Mouse (Mus musculus): ENCODE measurements at regions not wholly inside any gene's neighbourhood (a gene's known extent, or its start where the extent isn't known, plus 50 kb on each side); places are given as distances from the start of the nearest gene placed in this dataset.

DNA sequence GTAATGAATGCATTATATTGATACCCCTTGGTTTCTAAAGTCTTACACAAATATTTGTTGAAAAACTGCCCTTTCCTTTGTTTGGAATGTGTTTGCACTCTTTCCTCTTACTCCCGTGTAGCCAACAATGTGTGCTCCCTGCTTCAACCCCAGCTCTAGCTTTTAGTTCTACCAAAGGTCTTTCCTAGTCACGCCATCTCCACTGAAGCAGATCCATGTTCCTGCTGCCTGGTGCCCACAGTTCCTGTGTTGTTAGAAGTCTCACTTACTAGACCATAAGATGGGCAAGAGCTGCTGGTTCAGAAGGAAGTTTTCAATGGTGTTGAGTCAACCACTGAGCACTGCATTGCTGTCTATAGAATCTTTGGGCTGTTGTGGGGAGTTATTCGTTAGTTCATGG is 137.0 kb downstream of the Klf5 start:
- H3K27me3 ChIP-seq (replicated peaks): no peaks in the 10 kb centered on the region
- WGBS: 58% methylated on average over 3 of the region's 3 CpGs
- ATAC-seq (ENCODE audit: insufficient read depth, low FRiP score, low read depth): no peak
- H3K4me3 ChIP-seq (replicated peaks): no peak overlapping the region
- H3K4me2 ChIP-seq: no peak overlapping the region
- no peak overlapping the region for H3K9ac ChIP-seq
- H3K36me3 ChIP-seq: no peaks in the 10 kb centered on the region
- no peaks in the 10 kb centered on the region for H3K4me1 ChIP-seq
- peak overlapping the region; percentile 2; the same call in 1 of the 2 replicates for H3K27ac ChIP-seq
- no peaks in the 10 kb centered on the region for H3K9me3 ChIP-seq

DNA sequence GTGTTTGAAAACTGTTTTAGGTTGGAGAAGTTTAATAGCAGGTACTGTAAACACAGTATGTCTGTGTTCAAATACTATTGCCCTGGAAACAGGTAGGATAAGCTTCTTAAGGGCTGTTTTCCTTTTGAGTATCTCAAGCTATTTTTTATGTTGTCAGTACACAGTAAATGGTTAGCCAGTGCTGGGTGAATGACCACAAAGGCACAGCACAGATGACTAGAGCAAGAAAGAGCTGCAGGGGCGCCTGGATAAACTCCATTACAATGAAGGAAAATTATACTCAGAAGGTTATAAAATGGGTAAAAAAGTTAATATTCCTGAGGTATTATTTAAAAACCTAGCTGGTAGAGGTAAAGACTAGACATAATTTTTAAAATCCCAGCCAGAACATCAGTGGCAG is 137.6 kb downstream of the Klf5 start:
- Histone ChIP-seq H3K27me3 (replicated peaks) (no peaks in the 10 kb centered on the region), H3K4me3 (replicated peaks) (no peak overlapping the region), H3K4me2 (no peak overlapping the region), H3K27ac (no peak overlapping the region), H3K9me3 (no peaks in the 10 kb centered on the region), H3K36me3 (no peaks in the 10 kb centered on the region), H3K9ac (no peak overlapping the region), H3K4me1 (no peaks in the 10 kb centered on the region)
- no peak for ATAC-seq (ENCODE audit: insufficient read depth, low FRiP score, low read depth)
- WGBS: 78% methylated on average over 1 of the region's 1 CpGs

DNA sequence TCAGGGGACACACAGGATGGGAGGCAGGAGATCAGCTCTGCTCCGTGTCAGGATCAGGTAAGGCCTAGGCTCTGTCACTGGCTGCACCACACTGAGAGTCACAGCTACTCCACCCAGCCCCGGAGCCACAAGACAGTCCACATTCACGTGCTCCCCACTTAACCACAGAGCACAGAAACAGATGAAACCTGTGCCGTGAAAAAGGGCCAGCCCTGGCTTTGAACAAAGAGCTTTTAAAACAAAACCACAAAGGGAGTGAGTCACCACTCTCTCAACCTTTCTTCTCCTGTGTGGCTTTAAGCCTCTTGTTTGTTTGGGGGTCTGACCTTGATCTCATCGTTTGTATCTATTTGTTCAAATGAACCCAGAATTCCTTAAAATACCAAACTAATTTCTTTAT is 150.6 kb downstream of the Klf5 start:
- no peak overlapping the region for H3K4me2 ChIP-seq
- ATAC-seq (ENCODE audit: insufficient read depth, low FRiP score, low read depth): peak; percentile 65
- no peaks in the 10 kb centered on the region for H3K9me3 ChIP-seq
- H3K27me3 ChIP-seq (replicated peaks): no peaks in the 10 kb centered on the region
- H3K36me3 ChIP-seq: no peaks in the 10 kb centered on the region
- H3K4me3 ChIP-seq (replicated peaks): no peak overlapping the region
- no peaks in the 10 kb centered on the region for H3K4me1 ChIP-seq
- H3K27ac ChIP-seq: 0 out of 2 replicates have a peak overlapping the region, but pooled peaks have one; percentile 35
- 51% methylated on average over 5 of the region's 5 CpGs for WGBS
- no peak overlapping the region for H3K9ac ChIP-seq

DNA sequence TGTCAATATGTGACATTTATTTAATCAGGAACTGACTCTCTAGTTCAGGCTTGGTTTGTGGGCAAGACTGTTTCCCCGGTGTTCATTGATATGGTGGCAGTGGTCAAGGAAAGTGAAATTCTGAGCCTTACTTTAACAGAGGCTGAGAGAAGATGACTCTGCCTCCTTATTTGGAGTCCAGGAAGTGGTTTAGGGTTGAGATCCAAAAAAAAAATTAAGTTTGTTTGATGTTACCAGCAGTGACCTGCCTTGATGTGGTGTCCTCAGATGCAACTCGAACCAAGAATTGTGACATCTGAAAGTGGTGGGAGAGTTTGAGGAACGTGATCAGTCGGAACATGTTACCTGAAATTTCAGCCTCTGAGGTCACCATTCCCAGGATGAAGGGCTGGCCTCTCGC is 151.4 kb downstream of the Klf5 start:
- Histone ChIP-seq H3K9ac (no peak overlapping the region), H3K4me1 (no peaks in the 10 kb centered on the region), H3K4me3 (replicated peaks) (no peak overlapping the region), H3K36me3 (no peaks in the 10 kb centered on the region), H3K4me2 (no peak overlapping the region), H3K9me3 (no peaks in the 10 kb centered on the region), H3K27ac (no peak overlapping the region), H3K27me3 (replicated peaks) (no peaks in the 10 kb centered on the region)
- WGBS: 85% methylated on average over 5 of the region's 5 CpGs
- no peak for ATAC-seq (ENCODE audit: insufficient read depth, low FRiP score, low read depth)

DNA sequence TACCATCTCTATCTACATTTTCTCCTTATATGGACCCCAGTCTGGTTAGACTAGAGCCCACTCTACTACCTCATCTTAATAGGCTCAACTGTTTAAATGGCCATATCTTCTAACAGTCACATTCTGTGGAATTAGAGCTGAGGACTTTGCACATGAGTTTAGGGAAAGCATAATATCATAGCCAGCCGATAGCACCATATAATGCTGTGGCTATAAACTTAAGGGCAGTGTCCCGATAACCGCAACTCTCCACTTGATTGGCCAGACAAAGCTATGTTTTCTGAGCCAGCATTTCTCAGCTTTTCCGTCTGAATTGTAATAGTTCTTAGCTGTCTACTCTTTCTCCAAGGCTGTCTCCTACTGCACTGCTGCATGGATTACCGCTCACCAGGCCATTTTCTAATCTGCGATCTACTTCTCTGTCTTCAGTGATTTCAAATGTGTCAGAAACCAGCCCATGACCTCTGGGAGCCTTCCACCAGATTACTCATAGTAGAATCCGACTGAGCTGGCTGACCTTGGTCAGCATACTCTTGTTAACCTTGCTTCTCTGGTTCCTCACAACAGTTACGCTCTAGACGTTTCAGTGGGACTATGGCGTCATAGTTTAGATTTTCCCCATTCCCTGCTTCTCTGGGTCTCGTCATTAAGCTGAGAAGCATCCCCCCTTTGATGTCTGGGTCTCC is 152.8 kb downstream of the Klf5 start:
- no peak for ATAC-seq (ENCODE audit: insufficient read depth, low FRiP score, low read depth)

DNA sequence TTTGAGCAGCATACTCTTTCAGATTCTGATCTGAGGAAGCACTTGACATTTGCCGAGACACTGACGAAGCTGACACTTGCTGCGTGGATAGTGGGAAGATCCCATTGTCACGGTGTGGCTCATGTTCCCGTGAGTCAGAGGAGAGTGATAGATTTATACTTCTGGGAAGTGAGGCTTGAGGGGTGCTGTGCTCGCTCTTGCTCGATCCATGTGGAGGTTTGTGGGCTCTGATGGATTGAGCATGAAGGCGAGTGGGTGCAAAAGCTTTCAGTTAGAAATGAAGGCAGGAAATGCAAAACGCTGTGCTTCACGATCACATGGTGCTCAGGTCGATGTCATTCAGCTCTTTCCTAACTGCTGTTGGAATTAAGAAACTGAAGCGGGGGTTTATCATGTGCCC is 155.4 kb downstream of the Klf5 start:
- H3K4me2 ChIP-seq: no peak overlapping the region
- no peaks in the 10 kb centered on the region for H3K9me3 ChIP-seq
- H3K27me3 ChIP-seq (replicated peaks): no peaks in the 10 kb centered on the region
- H3K27ac ChIP-seq: no peak overlapping the region
- ATAC-seq (ENCODE audit: insufficient read depth, low FRiP score, low read depth): no peak
- no peak overlapping the region for H3K4me3 ChIP-seq (replicated peaks)
- no peak overlapping the region for H3K9ac ChIP-seq
- 78% methylated on average over 12 of the region's 12 CpGs for WGBS
- no peaks in the 10 kb centered on the region for H3K4me1 ChIP-seq
- no peaks in the 10 kb centered on the region for H3K36me3 ChIP-seq

More for the DNA sequence above, 152.8 kb downstream of the Klf5 start:
- Histone ChIP-seq H3K27ac (no peak overlapping the region), H3K9ac (no peak overlapping the region), H3K9me3 (no peaks in the 10 kb centered on the region), H3K4me3 (replicated peaks) (no peak overlapping the region), H3K4me2 (no peak overlapping the region), H3K4me1 (no peaks in the 10 kb centered on the region), H3K36me3 (no peaks in the 10 kb centered on the region), H3K27me3 (replicated peaks) (no peaks in the 10 kb centered on the region)
- WGBS: 82% methylated on average over 11 of the region's 11 CpGs

DNA sequence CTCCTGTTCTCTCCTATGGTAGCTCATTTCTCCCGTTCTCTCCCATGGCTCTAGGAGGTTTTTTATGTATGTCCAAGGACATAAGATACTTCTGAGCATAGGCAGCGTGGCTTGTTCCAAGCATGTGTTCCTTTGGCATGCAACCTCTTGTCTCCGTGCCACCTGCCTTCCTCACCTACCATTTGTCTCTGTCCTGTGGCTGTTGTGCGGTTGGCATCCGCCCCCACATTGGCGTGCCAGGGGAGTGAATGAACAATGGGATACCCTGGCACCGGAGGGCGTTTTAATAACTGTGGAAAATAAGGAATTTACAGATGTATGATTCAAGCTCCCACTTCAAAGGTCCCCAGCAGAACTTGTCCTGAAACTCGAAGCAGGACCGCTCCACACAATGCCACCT is 158.1 kb downstream of the Klf5 start:
- H3K27me3 ChIP-seq (replicated peaks): no peaks in the 10 kb centered on the region
- H3K4me1 ChIP-seq: no peaks in the 10 kb centered on the region
- WGBS: 89% methylated on average over 10 of the region's 10 CpGs
- H3K4me3 ChIP-seq (replicated peaks): no peak overlapping the region
- no peak for ATAC-seq (ENCODE audit: insufficient read depth, low FRiP score, low read depth)
- no peaks in the 10 kb centered on the region for H3K9me3 ChIP-seq
- H3K36me3 ChIP-seq: no peaks in the 10 kb centered on the region
- H3K27ac ChIP-seq: no peak overlapping the region
- no peak overlapping the region for H3K4me2 ChIP-seq
- H3K9ac ChIP-seq: no peak overlapping the region

DNA sequence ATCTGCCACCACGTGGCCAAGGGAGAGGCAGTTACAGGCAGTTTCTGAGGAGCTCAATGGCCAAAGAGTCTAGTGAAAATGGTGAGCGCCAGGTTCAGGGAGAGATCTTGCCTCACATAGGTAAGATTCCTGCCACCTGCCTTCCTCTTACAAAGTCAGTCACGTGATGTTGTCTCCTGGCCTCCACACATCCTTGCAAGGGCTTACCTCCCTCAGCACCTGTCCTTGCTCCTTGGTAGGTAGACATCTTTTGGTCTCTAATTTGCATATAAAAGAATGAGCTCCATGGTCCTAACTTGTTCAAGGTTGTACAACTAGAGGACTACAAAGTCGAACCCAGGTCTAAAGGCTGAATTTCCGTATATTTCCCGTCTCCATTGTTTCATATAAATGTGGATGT is 159.1 kb downstream of the Klf5 start:
- 84% methylated on average over 6 of the region's 6 CpGs for WGBS
- ATAC-seq (ENCODE audit: insufficient read depth, low FRiP score, low read depth): no peak

DNA sequence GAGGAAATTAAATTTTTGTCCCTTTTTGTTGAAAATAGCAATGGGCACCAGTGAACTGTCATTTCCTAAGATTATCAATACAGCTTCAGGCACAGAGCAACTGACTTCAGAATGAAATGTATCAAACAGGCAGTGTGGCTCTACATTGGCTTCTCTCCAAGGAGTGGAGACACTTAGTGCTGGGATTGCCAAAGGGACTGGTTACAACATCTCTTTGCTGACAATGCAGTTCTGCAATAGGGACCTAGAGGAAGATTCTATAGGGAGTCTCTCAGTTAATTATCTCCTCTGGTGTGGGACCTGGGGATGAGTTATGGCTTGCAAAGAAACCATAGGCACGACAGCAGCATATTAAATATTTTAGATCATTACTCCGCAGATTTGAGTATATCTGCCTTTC is 173.6 kb downstream of the Klf5 start:
- Histone ChIP-seq H3K36me3 (no peaks in the 10 kb centered on the region), H3K4me3 (replicated peaks) (no peak overlapping the region), H3K4me1 (no peaks in the 10 kb centered on the region), H3K27me3 (replicated peaks) (no peaks in the 10 kb centered on the region), H3K9ac (no peak overlapping the region), H3K9me3 (no peaks in the 10 kb centered on the region), H3K27ac (no peak overlapping the region), H3K4me2 (no peak overlapping the region)
- WGBS: 80% methylated on average over 2 of the region's 2 CpGs
- no peak for ATAC-seq (ENCODE audit: insufficient read depth, low FRiP score, low read depth)

More for the DNA sequence above, 159.1 kb downstream of the Klf5 start:
- Histone ChIP-seq H3K4me3 (replicated peaks) (no peak overlapping the region), H3K9me3 (no peaks in the 10 kb centered on the region), H3K4me1 (no peaks in the 10 kb centered on the region), H3K27ac (no peak overlapping the region), H3K4me2 (no peak overlapping the region), H3K27me3 (replicated peaks) (no peaks in the 10 kb centered on the region), H3K36me3 (no peaks in the 10 kb centered on the region), H3K9ac (no peak overlapping the region)

DNA sequence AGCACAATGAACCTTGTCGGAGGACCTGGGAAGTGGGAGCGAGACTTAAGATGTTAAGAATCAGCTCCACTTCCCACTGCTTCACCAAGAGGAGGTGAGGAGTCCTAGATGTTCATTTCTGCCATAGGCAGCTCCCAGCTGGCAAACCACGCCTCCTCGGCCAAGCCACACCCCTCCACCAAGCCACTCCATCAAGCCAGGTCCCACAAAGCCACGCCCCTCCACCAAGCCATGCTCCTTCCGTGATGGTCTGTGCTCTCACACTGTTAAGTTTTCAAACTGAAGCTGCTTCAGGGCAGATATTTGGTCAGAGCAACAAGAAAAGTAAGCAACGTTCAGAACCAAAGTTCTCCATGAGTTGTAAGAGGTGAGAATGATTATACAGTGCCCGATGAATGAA is 176.8 kb downstream of the Klf5 start:
- Histone ChIP-seq H3K27me3 (replicated peaks) (no peaks in the 10 kb centered on the region), H3K4me1 (no peaks in the 10 kb centered on the region), H3K4me2 (no peak overlapping the region), H3K4me3 (replicated peaks) (no peak overlapping the region), H3K27ac (no peak overlapping the region), H3K36me3 (no peaks in the 10 kb centered on the region), H3K9me3 (no peaks in the 10 kb centered on the region), H3K9ac (no peak overlapping the region)
- WGBS: 59% methylated on average over 8 of the region's 8 CpGs
- peak; percentile 72; the same call in 1 of the 2 replicates for ATAC-seq (ENCODE audit: insufficient read depth, low FRiP score, low read depth)

DNA sequence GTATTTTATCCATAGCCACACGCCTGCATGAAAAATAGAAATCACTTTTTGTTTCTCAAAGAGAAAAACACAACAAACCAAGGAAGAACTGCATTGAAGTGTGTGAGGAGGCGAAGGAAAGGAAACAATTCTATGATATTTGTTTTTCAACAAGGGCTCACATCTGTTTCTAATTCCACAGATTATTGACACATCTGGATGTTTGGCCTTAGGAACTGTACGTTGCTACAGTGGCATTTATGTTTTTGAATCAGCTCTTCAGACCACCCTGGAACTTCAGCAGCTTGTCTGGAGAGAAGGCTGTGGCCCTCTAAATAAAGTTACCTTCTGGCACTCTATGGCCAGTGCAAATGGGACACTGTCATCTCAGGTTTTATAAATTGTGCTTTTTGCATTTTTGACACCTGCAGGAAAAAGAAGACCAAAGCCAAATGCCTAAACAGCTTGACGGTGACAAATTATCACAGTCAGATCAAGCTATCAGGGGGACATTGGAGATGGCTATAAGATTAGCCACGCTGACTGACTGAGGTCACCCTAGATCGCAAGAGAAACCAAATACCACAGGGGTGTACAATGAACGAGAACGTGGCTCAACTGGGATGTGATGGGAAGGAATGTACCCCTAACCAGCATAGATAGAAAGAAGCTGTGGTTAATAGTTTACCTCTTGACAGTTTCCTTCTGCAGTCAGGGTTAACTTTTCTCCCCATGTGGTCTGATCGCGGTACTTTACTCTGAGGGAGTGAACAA is 182.0 kb downstream of the Klf5 start:
- Histone ChIP-seq H3K27ac (no peak overlapping the region), H3K4me1 (no peaks in the 10 kb centered on the region), H3K9me3 (no peaks in the 10 kb centered on the region), H3K9ac (no peak overlapping the region), H3K27me3 (replicated peaks) (no peaks in the 10 kb centered on the region), H3K36me3 (no peaks in the 10 kb centered on the region), H3K4me2 (no peak overlapping the region), H3K4me3 (replicated peaks) (no peak overlapping the region)
- ATAC-seq (ENCODE audit: insufficient read depth, low FRiP score, low read depth): no peak
- WGBS: 53% methylated on average over 10 of the region's 10 CpGs

DNA sequence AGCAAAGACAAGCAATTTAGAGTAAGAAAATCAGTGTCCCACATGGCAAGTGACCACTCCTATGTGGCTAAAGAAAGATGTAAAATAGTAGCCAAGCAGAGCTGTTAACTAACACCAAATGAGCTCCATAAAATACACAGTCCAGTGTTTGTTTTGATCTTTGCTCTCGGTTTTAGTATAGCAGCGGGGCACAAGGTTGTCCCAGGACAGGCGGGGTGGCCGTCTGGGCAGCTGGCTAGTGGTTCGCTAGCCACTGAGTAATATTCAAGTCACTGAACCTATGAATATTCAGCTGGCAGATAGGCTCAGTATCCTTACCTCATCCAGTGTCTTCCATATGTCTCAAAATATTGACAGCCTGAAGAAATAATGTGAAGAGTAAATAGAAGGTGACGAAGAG is 189.5 kb downstream of the Klf5 start:
- WGBS: 53% methylated on average over 6 of the region's 6 CpGs
- no peak overlapping the region for H3K4me2 ChIP-seq
- no peak overlapping the region for H3K4me3 ChIP-seq (replicated peaks)
- H3K27ac ChIP-seq: no peak overlapping the region
- no peaks in the 10 kb centered on the region for H3K9me3 ChIP-seq
- ATAC-seq (ENCODE audit: insufficient read depth, low FRiP score, low read depth): no peak
- no peaks in the 10 kb centered on the region for H3K36me3 ChIP-seq
- H3K4me1 ChIP-seq: no peaks in the 10 kb centered on the region
- no peaks in the 10 kb centered on the region for H3K27me3 ChIP-seq (replicated peaks)
- no peak overlapping the region for H3K9ac ChIP-seq

Data from stomach, embryonic 15.5 days (tissue).